Mouse (Mus musculus): ENCODE measurements around the gene Ccdc97.

The Ccdc97 gene

DNA sequence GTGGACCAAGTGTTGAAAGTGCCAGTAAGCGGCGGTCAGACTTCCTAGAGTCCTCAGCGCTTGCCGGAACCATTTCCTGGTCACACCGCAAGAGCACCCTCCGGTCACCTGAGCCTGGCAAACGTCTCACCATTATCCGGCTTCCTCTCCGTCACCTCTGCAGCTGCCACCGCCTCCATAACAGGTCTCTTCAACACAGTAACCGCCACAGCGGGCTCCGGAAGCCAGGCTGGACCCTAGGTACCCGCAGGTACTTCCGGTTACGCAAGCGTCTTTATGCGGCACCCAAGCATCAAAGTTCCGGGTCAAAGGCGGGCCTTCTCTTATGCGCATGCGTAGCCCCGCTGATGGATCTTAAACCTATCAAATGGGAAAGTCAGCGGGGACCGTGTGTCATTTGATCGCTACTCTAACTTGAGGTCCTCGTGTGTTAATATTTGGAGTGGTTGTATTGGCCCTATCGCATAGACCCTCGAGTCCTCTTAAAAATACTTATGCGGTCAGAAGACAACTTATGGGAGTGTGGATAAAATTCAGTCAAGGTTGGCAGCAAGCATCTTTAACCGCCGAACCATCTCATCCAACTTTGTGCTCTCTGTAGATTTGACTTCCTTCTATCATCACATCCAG lies at the start of gene Ccdc97:
Ccdc97 (minus strand) TSS at position 301 of the 630 bp plus-strand sequence.
- in situ Hi-C loops (cut with MboI; ENCODE audit: low sequenced_read_pairs), result no loop called here

DNA sequence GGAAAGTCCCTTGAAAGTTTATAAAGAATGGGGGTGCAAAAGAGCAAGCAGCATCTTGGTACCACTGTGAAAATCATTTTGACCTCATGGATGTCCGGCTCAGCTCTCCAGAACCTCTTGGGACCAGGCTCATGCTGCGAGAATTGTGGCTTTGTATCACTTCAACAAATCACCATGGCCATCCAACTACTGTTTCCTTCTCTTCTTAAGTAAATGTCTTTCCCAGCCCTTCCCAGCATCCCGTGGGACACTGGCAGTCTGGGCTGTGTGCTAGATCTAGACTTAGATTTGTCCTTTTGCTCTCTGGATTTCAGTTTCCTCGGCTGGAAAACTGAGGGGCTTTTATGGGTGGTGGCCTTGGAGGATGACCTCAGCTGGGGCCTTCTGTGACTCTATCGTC lies 49.3 kb upstream of the Ccdc97 start:
- in situ Hi-C loops (cut with MboI; ENCODE audit: low sequenced_read_pairs), result no loop called here

DNA sequence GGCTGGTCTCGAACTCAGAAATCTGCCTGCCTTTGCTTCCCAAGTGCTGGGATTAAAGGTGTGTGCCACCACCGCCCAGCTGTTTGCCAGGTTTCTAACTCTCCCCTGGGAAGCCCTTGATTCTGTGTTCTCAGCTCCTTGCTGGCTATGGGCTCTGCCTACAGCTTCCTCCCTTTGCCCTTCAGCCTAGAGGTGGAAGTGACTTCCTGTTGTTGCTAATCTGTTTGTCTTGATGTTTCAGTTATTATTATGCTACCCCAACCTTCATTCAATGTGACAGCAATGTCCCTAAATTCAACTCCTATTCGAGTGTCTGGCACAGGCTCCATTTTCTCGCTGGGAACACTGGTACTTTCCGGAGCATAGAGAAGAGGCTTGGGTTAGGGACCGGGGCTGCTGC lies 47.2 kb upstream of the Ccdc97 start:
- in situ Hi-C loops (cut with MboI; ENCODE audit: low sequenced_read_pairs), result no loop called here

DNA sequence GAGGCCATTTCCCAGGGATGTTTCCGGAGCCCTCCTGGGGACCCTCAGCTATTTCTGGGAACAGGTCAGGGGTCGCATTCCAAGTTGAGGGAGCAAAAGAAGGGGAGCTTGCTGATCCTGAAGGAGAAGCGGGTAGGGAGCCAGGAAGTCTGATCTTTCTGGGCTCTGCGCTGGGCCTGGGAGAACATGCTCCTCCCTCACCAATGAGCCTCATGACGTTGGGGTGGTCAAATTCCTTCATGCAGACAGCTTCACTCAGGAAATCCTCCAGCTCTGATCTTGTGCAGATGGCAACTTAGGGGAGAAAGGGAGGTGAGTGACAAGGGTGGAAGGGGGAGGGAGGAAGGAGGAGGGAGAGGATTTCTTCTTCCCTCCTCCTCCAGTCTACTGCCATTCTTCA lies 45.3 kb upstream of the Ccdc97 start:
- in situ Hi-C loops (cut with MboI; ENCODE audit: low sequenced_read_pairs), result no loop called here

DNA sequence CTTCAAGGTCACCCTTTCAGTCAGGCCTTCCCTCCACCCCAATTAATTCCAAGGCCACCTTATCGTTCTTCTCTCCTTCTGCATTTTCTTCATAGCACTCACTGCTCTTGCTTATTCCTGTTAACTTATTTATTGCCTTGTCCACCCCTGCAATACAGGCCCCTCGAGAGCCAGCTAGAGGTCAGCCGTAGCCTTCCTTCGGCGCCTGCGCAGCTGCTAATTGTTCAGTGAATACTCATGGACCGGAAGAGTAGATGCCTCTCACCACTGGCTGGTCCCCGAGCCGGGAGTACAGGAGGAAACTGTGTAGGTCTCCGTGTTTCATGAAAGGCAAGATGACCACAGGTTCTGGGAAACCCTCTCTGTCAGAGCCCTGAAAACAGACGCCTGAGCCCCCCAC lies 44.8 kb upstream of the Ccdc97 start:
- in situ Hi-C loops (cut with MboI; ENCODE audit: low sequenced_read_pairs), result no loop called here

DNA sequence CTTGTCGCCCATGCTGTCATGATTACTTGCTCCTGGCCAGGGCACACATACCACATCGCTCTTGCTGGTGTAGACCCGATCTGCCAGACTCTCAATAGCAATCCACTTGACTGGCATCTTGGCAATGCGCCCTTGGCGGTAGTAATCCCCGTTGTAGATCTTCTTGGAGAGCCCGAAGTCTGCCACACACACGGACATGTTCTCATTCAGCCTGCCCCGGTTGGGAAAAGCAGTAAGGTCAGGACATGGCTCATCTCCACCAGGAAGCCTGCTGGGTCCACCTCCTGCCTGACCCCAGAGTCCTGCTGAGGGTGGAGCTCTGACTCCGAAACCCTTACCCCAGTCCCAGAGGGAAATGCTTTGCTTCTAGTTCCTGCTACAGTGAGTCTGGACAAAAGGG lies 42.5 kb upstream of the Ccdc97 start:
- in situ Hi-C loops (cut with MboI; ENCODE audit: low sequenced_read_pairs), result no loop called here

DNA sequence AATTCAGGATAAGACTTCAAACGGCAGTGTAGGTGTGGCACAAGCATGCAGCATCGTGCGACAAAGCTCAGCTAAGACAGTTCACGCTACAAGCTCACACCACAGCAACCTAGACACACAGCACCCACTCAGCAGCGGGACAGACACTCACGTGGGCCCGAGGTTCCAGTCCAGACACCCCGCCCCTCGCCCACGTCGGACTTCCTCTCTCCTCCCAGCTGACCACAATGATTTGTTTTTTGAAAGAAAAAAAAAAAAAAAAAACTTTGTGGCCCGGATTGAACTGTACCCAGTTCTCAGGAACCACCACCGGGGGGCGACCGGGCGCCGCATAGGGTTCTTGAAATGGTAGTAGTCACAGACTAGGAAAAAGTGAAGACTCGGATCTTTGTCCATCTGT lies 37.1 kb upstream of the Ccdc97 start:
- in situ Hi-C loops (cut with MboI; ENCODE audit: low sequenced_read_pairs), result loop anchor here (5.0 kb wide), 1 partner anchor 46 kb away; no protein-coding TSS in a partner anchor

DNA sequence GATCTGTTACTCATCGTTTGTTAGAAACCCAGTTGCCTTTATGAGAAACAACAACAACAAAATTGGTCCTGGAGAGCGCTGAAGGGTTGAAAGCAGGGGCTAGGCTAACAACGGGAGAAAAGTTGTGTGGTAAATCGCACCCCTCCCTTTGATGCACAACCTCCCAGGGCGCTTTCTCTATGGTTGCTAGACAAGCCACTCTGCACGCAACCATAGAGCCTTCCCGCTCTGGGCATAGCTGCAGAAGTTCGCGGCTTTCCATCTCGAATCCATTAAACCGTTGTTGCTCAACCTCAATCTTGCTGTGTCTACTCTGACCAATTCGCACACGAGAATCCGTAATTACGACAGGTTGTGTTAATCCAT lies 36.6 kb upstream of the Ccdc97 start:
- in situ Hi-C loops (cut with MboI; ENCODE audit: low sequenced_read_pairs), result loop anchor here (5.0 kb wide), 1 partner anchor 47 kb away; no protein-coding TSS in a partner anchor

DNA sequence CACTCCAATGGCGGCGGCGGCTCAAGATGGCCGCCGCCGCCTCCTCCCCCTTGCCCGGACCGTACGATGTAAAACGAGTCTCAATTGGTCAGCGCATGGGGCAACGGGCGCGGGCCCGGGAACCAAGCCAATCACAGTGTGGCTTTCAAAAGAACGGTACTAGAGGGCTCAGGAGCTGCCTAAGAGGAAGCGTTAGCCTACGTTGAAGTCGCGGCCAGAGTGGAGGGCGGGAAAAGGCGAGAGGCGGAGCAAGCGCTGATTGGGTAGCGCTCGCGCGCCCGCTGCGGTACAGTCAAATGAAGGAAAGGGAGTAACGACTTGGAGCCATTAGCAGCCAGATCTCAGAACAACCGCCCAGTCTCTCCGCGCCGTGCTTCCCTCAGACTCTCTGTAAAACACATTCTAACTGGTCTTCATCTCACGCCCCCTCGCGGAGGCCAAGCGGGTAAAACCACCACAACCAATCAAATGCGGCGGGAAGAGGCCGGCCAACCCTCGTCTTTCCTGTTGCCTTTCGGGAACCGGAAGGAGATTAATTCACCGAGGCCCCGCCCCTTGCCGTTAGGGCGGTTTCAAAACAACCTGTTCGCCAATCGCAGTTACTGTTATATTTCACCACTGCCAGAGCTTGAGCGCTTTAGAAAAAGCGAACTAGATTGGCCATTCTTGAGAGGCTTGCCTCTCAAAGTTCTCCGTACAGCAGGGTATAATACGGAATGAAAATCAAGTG lies 36.0 kb upstream of the Ccdc97 start, which contains the start of gene Hnrnpul1:
Hnrnpul1 (minus strand) TSS at position 20 of the 730 bp plus-strand sequence.
- in situ Hi-C loops (cut with MboI; ENCODE audit: low sequenced_read_pairs), result loop anchor here (5.0 kb wide), 1 partner anchor 47 kb away; no protein-coding TSS in a partner anchor

DNA sequence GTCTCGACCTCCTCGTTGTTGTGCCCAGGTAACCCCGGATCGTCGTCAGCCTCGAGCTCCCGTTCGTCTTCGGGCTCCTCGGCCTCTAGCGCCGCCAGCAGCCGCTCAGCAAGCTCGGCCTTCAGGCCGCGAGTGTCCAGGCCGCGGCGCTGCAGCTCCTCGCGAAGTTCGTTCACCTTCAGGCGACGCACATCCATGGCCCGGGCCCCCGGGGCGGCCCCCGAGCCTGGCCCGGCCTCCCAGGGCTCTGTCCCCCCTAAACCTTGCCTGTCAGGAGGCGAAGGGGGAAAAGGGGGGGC lies 35.5 kb upstream of the Ccdc97 start:
- in situ Hi-C loops (cut with MboI; ENCODE audit: low sequenced_read_pairs), result no loop called here

DNA sequence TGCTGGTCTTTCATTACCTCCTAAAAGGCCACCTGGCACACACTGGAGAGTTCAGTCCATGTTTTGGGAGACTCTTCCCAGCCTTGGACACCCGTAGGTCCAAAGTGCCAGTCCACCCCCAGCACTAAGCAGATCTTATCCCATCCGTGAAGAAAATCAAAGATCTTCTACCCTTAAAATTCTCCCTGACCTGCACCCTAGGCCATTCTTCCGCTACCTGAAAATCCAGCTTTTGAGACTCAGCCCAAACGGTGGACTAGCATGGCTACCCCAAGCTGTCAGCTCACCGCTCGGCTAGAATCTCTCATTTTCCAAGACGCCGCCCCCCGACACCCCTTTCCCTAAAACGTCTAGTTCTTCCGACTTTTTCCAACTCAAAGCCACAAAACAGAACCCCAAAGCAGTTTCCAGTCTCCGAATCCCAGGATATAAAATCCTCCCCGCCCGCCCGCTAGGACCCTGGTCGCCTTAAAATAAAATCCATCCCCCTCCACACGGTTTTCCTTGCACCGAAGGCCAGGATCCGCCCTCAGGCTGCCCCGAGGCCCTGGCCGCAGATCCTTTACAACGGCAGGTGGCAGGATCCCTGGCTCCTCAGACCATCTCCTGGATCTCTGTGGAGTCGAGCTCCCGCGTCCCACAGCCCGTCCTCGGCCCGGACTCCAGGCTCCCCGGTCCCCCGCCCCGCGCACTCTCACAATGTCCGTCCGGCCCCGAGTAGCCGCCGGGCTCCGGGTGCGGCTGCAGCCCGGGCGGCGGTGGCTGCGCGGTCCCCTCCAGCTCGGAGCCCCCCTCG lies 35.0 kb upstream of the Ccdc97 start:
- in situ Hi-C loops (cut with MboI; ENCODE audit: low sequenced_read_pairs), result no loop called here

DNA sequence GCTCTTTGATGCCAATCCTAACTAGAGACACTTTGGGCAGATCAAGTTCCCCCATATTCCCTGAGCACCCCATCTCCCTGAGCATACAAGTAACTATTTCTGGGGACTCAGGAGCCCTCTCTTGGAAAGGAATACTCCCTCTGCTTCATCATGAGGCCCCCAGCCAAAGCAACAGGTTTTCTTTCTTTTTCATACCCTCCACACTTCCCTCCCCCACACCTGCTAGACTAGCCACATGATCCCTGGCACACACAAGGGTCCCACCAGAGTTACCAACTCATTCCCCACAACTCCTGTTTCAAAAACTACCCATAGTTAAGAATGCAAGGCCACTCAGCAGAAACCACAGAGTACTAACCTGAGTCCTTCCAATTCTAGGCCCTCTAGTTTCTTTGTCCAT lies 34.2 kb upstream of the Ccdc97 start:
- in situ Hi-C loops (cut with MboI; ENCODE audit: low sequenced_read_pairs), result no loop called here

DNA sequence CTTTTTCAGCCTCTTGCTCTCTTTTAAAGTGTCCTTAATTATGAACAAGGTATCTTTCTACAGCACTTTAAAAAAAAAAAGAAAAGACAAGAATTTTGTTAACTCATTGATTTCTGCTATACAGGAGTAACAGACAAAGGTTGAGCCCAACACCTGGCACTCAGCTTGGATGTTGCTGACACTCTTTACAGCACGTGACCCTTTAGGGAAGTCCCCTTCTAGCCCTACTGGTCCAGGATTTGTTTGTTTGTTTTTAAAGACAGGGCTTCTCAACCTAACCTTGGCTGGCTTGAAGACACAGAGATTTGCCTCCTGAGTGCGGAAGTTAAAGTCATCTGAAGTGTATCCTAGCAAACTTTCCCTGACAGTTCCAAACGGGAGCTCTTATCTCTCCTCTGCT lies 28.0 kb upstream of the Ccdc97 start:
- in situ Hi-C loops (cut with MboI; ENCODE audit: low sequenced_read_pairs), result no loop called here

DNA sequence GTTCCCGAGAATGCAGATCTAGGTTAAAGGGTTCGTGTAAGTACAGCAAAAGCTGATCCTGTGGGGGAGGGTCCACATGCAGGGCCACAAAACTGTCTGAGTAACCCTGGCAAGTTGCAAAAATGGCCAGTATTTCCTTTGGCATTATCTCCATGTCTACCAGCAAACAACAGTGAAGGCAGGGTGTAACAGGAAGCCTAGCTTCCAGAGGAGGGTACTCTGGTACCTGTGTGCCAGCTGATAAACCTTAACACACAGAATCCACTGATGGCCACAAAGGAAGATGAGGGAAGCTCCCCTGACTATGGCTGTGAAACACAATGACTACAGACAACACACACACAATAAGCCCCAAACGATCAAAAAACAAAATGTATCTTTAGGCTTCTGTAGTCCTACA lies 19.4 kb upstream of the Ccdc97 start:
- in situ Hi-C loops (cut with MboI; ENCODE audit: low sequenced_read_pairs), result no loop called here

DNA sequence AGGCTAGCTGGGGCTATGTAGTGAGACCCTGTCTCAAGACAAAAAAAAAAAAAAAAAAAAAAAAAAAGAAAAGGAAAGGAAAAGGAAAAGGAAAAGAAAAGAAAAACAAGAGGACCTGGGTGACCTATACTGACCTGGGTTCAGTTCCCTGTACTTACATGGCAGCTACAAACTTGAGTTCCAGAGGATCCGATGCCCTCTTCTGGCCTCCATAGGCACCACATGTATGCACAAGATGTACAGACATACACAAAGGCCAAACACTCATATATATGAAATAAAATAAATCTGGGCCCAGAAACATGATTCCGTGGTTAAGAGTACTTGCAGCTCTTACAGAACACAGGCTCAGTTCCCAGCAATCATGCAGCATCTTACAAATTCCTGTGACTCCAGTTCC lies 18.0 kb upstream of the Ccdc97 start:
- in situ Hi-C loops (cut with MboI; ENCODE audit: low sequenced_read_pairs), result no loop called here

DNA sequence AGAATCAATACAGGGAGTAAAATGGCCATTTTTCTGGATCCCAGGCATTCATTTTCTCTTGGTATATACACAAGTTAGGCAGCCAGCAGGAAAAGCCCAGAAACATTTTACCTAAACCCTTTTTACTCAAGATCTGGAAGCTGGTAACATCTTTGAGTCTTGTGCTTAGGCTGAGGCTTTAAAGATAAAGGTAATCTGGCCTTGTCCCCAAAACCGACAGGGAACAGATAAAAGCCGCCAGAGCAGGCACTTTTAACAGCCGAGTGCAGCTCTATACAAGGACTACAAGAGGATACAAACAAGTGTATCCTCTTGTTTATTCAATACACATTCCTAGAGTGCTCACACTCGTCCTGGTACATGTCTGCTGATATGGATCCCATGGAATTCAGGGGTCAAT lies 16.1 kb upstream of the Ccdc97 start:
- in situ Hi-C loops (cut with MboI; ENCODE audit: low sequenced_read_pairs), result no loop called here

DNA sequence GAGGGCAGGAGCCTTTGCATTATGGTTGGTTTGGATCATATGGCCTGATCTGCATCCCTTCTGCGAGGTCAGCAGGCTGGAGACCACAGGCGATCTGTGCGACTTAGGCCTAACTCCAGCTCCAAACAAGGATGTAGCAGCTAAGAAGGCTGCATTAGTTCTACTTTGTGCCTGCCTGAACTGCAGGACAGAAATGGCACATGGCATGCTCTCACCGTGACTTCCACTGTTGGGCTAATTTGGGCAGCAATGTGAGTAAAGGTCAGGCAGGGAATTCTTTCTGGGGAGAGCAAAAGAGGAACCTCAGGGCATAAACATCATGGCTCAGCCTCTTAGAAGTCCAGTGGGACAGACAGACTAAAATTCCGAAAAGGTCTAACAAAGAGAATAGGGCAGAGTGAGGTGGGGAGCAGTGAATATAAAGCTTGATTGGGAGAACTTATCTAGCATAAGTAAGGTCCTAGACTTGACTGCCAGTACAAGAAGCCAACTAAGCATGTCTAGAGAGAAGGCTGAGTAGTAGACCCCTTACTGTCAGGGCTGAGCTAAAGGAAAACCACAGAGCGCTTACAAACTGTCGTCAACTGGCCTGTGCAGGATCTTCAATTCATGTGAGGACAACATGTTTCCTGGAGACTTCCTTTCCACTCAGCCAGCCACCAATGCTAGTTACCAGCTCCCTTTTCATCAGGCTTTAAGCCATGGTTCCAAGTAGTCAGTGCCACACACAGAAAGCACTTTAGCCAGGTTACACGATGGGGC lies 12.6 kb upstream of the Ccdc97 start:
- in situ Hi-C loops (cut with MboI; ENCODE audit: low sequenced_read_pairs), result no loop called here

DNA sequence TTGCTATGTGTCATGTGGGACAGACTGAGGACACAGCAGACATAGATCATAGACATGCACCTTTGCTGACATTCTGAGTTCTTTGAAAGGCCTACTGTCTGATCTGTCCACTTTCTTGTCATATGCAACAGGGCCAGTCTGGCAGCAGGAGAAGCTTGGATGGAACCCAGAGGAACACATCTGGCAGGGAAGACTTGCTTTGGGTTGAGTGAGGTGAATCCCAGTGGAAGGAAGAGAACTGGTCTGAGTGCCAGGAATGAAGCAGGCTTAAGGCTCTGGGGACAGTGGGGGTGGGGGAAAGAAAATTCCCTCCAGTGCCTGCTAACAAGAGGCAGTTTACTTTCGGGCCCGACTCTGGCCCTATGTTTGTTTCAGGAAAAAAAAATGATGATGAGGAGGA lies 11.0 kb upstream of the Ccdc97 start:
- in situ Hi-C loops (cut with MboI; ENCODE audit: low sequenced_read_pairs), result no loop called here

DNA sequence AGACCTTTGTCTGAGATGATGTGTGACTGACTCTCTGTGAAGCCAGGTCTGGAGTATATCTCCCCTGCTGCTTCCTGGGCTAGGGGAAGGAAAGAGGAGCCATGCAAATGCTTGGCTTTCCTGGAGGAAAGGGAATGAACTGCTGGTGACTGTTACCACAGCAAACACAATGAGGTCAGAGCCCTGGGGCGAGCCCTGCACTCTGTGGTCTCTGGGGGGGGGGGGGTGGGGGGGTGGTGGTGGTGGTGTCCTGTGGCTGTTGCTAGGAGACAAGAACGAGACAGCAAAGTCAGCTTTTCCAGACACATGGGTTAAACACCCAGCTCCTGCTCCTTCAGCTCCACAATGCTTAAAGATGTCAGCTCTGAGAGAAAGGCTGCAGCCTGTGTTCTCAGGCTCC lies 10.5 kb upstream of the Ccdc97 start:
- in situ Hi-C loops (cut with MboI; ENCODE audit: low sequenced_read_pairs), result no loop called here

DNA sequence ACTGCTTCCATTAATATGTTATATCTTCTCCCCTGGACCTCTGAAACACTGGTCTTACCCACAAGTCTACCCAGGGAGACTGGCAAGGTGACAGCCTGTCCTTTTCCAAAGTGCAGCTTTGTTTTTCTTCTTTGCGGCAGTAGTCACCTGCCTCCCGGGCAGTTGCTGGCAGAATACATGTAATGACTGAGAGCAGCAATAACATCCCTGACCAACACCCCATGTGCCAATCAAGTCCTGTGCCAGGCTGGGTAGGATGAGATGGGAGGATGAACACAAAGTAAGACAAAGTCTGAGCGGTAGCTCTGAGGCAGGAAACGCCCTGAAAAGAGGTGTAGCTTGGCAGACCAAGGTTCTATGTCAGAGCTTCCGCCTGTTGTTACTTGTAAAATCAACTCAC lies 8.9 kb upstream of the Ccdc97 start:
- in situ Hi-C loops (cut with MboI; ENCODE audit: low sequenced_read_pairs), result no loop called here

DNA sequence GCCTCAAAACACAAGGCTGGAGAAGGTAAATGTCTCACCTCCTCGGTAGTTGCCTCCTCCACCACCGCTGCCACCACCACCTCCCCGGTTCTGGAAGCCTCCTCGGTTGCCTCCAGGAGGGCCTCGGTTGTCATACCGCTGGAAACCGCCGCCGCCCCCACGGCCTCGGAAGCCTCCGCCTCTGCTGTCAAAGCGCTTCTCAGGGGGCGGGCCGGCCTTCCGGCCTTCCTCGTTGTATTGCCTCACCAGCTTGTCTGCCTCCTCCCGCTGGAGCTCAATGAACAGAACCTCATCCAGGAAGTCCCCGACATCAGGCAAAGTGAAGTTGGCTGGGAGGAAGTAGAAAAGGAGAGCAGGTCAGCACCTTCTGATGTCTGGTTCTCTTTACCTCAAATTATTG lies 7.0 kb upstream of the Ccdc97 start:
- in situ Hi-C loops (cut with MboI; ENCODE audit: low sequenced_read_pairs), result no loop called here

All from CH12F3 (cell line).